Mouse (Mus musculus) lung, postnatal 4 days (tissue): ENCODE measurements around the gene Gm28553.
"Not testable (repeated sequence)": the region's sequence is repeated elsewhere in the genome, so short reads cannot be mapped to it uniquely, and the experiment has no call there.

Experiments
- DNase-seq, 2 experiments: peaks; one replicate each; pipeline ENCODE4 v3.0.0; 2021

Gm28553 gene

GRCm38 (mm10) chrY:48856197-48856596 is at the start of gene Gm28553:
Gm28553 (plus strand) TSS chrY:48856497.
- not testable (repeated sequence) for DNase-seq
